Mouse (Mus musculus): ENCODE results near the gene Ltb4r1. TPM values are rescaled to one million over a fixed set of nuclear protein-coding genes. Genes with fewer than 3 reads are reported as not detected.

Gene Ltb4r1
- total and polyA plus RNA-seq, 3 experiments = 0.21 to 0.33 TPM; not detected in 1

DNA sequence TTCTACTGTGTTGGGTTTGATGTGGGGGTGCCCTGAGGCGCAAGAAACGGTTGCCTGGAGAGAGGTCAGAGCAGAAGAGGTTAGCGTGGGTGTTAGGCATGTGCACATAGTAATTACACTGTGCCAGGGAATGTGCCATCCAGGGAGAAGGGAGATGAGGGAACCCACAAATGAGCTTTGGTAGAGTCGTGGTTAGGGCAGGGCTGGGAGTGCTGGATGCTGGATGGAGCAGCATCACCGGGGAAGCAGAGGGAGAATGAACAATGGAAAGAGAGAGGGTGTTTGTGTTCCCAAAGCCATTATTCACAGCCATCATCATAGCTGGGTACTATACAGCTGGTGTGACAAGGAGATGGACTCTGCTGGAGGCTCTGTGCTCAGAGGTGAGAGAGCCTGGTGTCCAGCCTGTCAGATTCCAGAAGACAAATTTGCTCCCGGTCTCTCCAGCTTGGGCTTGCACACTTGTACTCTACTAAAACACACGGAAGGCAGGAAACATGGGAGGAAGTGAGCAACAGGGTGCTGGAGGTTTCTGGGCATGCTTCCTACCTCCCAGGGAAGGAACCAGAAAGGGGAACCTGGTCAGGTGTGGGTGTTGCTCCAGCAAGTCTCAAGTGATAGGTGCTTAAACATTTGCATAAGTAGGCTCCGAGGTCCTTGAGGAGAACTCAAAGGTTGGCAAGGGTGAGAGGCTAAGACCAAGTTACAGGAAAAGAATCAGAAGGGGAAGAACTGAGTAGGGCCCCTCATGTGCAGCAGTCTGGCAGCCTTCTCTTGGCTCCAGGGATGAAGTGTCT, 37.7 kb upstream of the Ltb4r1 start:
- no peak overlapping the region for H3K27ac ChIP-seq (ENCODE audit: insufficient read depth, low read depth)
- H3K36me3 ChIP-seq (replicated peaks in 1 of 2; ENCODE audit: control insufficient read depth in 1 of 2, insufficient read depth in 1 of 2, low read length in 1 of 2) = no peaks in the 10 kb centered on the region
- in situ Hi-C loops (cut with MboI; ENCODE audit: low pct_ligation_motif_present, low pct_unique_long_range_greater_than_20kb, low sequenced_read_pairs) (no loop called here), dilution Hi-C loops (cut with MboI; ENCODE audit: extremely low pct_ligation_motif_present, extremely low pct_unique_long_range_greater_than_20kb, low sequenced_read_pairs) (no loop called here)
- H3K27me3 ChIP-seq (replicated peaks) = peaks cover 32% of the 10 kb centered on the region
- TF ChIP-seq NELFE (IDR thresholded peaks at IDR 0.05; ENCODE audit: low read depth, low read length) (no peak), ZNF384 (IDR thresholded peaks at IDR 0.05; ENCODE audit: low read depth, low read length) (no peak), ZMIZ1 (IDR thresholded peaks at IDR 0.05; ENCODE audit: low read depth, low read length) (no peak), POLR2A (IDR thresholded peaks at IDR 0.05; ENCODE audit: low read depth, low read length) (no peak), SIN3A (IDR thresholded peaks at IDR 0.05; ENCODE audit: low read length) (no peak)
- H3K9me3 ChIP-seq (replicated peaks; ENCODE audit: low read length) = no peaks in the 10 kb centered on the region
- H3K79me2 ChIP-seq (replicated peaks; ENCODE audit: control insufficient read depth, extremely low read depth, insufficient read depth, poor library complexity, severe bottlenecking) = no peaks in the 10 kb centered on the region
- no peak overlapping the region for H3K9ac ChIP-seq (ENCODE audit: insufficient read depth, low read depth)
- no peak overlapping the region for H3K4me3 ChIP-seq (replicated peaks in 1 of 3; ENCODE audit: low read depth in 2 of 3, low read length in 2 of 3, poor library complexity in 1 of 3)
- peaks cover 15 to 38% of the 10 kb centered on the region in 2 experiments for H3K4me1 ChIP-seq (ENCODE audit: control insufficient read depth in 1 of 2, insufficient read depth in 2 of 2)
- H3K4me2 ChIP-seq (ENCODE audit: insufficient read depth, low read depth, poor library complexity, severe bottlenecking) = no peak overlapping the region
- no peak for DNase-seq (ENCODE audit: extremely low read depth)

DNA sequence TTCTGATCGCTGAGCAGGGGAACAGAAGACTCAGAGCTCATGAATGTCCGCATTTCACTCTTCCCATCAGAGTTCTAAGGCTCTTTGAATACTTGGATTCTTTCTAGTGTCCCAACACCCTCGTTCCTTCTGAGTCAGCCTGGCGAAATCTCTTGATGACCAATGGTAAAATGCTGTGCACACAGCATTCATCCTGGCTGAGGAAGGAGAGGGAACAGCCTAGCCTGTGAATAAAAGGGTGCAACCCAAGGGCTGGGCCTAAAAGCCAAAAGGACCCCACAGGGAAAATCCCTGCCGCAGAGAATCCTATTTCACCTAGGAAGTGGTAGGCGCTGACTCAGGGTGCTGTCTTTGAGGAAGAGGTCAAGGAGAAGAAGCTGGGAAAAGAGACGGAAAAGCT, 35.6 kb upstream of the Ltb4r1 start:
- no peak for TF ChIP-seq TCF12 (IDR thresholded peaks at IDR 0.05; ENCODE audit: low read depth, low read length)
- TF ChIP-seq GABPA (IDR thresholded peaks at IDR 0.05; ENCODE audit: insufficient replicate concordance, low read depth, low read length) = no peak
- TF ChIP-seq IRF4 (IDR thresholded peaks at IDR 0.05; ENCODE audit: low read depth, low read length) = no peak
- no peak for TF ChIP-seq MAFK (IDR thresholded peaks at IDR 0.05; ENCODE audit: insufficient replicate concordance, low read length)
- no peak for TF ChIP-seq RAD21 (IDR thresholded peaks at IDR 0.05; ENCODE audit: low read depth, low read length)
- TF ChIP-seq ZNF384 (IDR thresholded peaks at IDR 0.05; ENCODE audit: low read depth, low read length) = no peak
- no peak for TF ChIP-seq CTCF (conservative IDR thresholded peaks at IDR 0.05 in 1 of 2, IDR thresholded peaks at IDR 0.05 in 1 of 2; ENCODE audit: low read depth in 2 of 2, low read length in 2 of 2)
- TF ChIP-seq HCFC1 (IDR thresholded peaks at IDR 0.05; ENCODE audit: low read depth, low read length) = no peak
- H3K27me3 ChIP-seq (replicated peaks) = peaks cover 32% of the 10 kb centered on the region
- peaks cover 2 to 26% of the 10 kb centered on the region in 2 experiments; a peak in 3 of 4 replicates for H3K4me1 ChIP-seq (ENCODE audit: control insufficient read depth in 1 of 2, insufficient read depth in 2 of 2)
- H3K4me2 ChIP-seq (ENCODE audit: insufficient read depth, low read depth, poor library complexity, severe bottlenecking) = no peak overlapping the region
- H3K27ac ChIP-seq (ENCODE audit: insufficient read depth, low read depth) = no peak overlapping the region
- no peak overlapping the region for H3K4me3 ChIP-seq (replicated peaks in 1 of 3; ENCODE audit: low read depth in 2 of 3, low read length in 2 of 3, poor library complexity in 1 of 3)
- no peak for DNase-seq (ENCODE audit: extremely low read depth)
- in situ Hi-C loops (cut with MboI; ENCODE audit: low pct_ligation_motif_present, low pct_unique_long_range_greater_than_20kb, low sequenced_read_pairs) = no loop called here
- no peaks in the 10 kb centered on the region for H3K36me3 ChIP-seq (replicated peaks in 1 of 2; ENCODE audit: control insufficient read depth in 1 of 2, insufficient read depth in 1 of 2, low read length in 1 of 2)
- no peaks in the 10 kb centered on the region for H3K9me3 ChIP-seq (replicated peaks; ENCODE audit: low read length)
- dilution Hi-C loops (cut with MboI; ENCODE audit: extremely low pct_ligation_motif_present, extremely low pct_unique_long_range_greater_than_20kb, low sequenced_read_pairs) = no loop called here
- no peak overlapping the region for H3K9ac ChIP-seq (ENCODE audit: insufficient read depth, low read depth)
- H3K79me2 ChIP-seq (replicated peaks; ENCODE audit: control insufficient read depth, extremely low read depth, insufficient read depth, poor library complexity, severe bottlenecking) = no peaks in the 10 kb centered on the region

DNA sequence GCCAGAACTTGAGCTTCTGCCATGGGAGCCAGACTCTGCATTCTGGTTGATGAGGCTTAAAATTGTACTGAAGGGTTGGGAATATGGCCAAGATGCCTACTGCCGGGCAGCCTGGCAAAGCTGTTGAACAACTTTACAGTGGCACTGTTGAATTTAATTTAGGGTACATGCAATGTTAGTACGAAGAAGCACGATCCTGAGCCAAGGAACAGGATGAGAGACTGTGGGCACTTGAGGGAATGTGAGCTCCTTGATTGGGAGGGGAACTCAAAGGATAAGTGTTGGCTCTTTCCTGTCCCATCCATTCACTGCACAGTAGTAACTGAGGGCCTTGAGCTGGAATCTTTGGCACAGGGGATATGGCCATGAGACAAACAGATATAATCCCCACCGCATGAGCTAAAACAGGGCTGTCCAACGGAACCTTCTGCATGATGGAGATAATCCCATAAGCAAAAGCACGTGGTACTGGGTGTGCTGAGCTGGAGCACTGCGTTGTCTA, 35.2 kb upstream of the Ltb4r1 start:
- Histone ChIP-seq H3K9ac (ENCODE audit: insufficient read depth, low read depth) (no peak overlapping the region), H3K27me3 (replicated peaks) (peaks cover 28% of the 10 kb centered on the region), H3K27ac (ENCODE audit: insufficient read depth, low read depth) (no peak overlapping the region), H3K4me1 (ENCODE audit: control insufficient read depth in 1 of 2, insufficient read depth in 2 of 2) (peaks cover 0 to 25% of the 10 kb centered on the region in 2 experiments; a peak in 3 of 4 replicates), H3K36me3 (replicated peaks in 1 of 2; ENCODE audit: control insufficient read depth in 1 of 2, insufficient read depth in 1 of 2, low read length in 1 of 2) (no peaks in the 10 kb centered on the region), H3K4me2 (ENCODE audit: insufficient read depth, low read depth, poor library complexity, severe bottlenecking) (no peak overlapping the region), H3K9me3 (replicated peaks; ENCODE audit: low read length) (no peaks in the 10 kb centered on the region), H3K79me2 (replicated peaks; ENCODE audit: control insufficient read depth, extremely low read depth, insufficient read depth, poor library complexity, severe bottlenecking) (no peaks in the 10 kb centered on the region), H3K4me3 (replicated peaks in 1 of 3; ENCODE audit: low read depth in 2 of 3, low read length in 2 of 3, poor library complexity in 1 of 3) (no peak overlapping the region)
- dilution Hi-C loops (cut with MboI; ENCODE audit: extremely low pct_ligation_motif_present, extremely low pct_unique_long_range_greater_than_20kb, low sequenced_read_pairs) = no loop called here
- in situ Hi-C loops (cut with MboI; ENCODE audit: low pct_ligation_motif_present, low pct_unique_long_range_greater_than_20kb, low sequenced_read_pairs) = no loop called here
- no peak for DNase-seq (ENCODE audit: extremely low read depth)
- TF ChIP-seq IRF4 (IDR thresholded peaks at IDR 0.05; ENCODE audit: low read depth, low read length) (no peak), TBP (conservative IDR thresholded peaks at IDR 0.05; ENCODE audit: low read depth, low read length) (no peak), JUN (IDR thresholded peaks at IDR 0.05; ENCODE audit: insufficient read depth, low read depth, low read length) (no peak), NELFE (IDR thresholded peaks at IDR 0.05; ENCODE audit: low read depth, low read length) (no peak), MEF2A (IDR thresholded peaks at IDR 0.05; ENCODE audit: borderline replicate concordance, low read depth, low read length) (no peak), PAX5 (IDR thresholded peaks at IDR 0.05; ENCODE audit: low read length) (no peak), UBTF (IDR thresholded peaks at IDR 0.05; ENCODE audit: low read depth, low read length) (no peak), HCFC1 (IDR thresholded peaks at IDR 0.05; ENCODE audit: low read depth, low read length) (no peak), EP300 (IDR thresholded peaks at IDR 0.05; ENCODE audit: low read length) (no peak), RCOR1 (conservative IDR thresholded peaks at IDR 0.05; ENCODE audit: low read depth, low read length) (no peak), SIN3A (IDR thresholded peaks at IDR 0.05; ENCODE audit: low read length) (no peak), CHD1 (IDR thresholded peaks at IDR 0.05; ENCODE audit: low read depth, low read length) (no peak)

Measured in CH12.LX (cell line).